In the genomic region with DNA sequence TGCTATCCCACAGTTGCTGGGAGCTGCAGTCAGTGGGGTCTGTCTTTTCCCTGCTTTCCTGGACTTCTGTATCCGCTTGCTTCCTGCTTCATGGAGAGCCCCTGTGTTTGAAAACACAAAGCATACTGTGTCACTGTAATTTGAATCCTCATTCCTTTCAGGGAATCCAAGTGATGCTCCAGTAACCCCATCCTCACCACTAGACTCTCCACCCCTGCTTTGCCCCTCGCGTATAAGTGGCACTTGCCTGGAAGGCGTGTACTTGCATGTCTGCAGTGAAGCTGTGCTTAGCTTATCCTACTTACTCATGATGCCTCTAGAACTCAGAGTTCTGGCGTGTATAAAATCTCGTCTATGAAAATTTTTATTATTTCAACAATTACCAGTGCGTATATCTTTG, we compare ENCODE assay signal across 18 mouse cellular contexts. TPM values are rescaled to one million over a fixed set of nuclear protein-coding genes. Genes with fewer than 3 reads are reported as not detected.
A peak's percentile ranks its signal among the peaks of the same experiment; 100 is the strongest.
DNase-seq lines count a peak whose midpoint lies in the region; ATAC-seq and TF ChIP-seq lines count a peak whose summit lies in the region.
"Had no signal": no experiment of that assay in that cellular context is flagged by ENCODE, and none has a peak within 500 bp of the region (broad histone marks: within the 10 kb centered on the region; RNA-seq: fewer than 3 reads in every experiment).

No protein-coding gene starts in this region.

- 50% methylated on average over 7 of the region's 7 CpGs for WGBS in forebrain, embryonic 13.5 days
- WGBS in forebrain, postnatal 0 days = 68% methylated on average over 7 of the region's 7 CpGs
- WGBS in midbrain, embryonic 14.5 days = 45% methylated on average over 7 of the region's 7 CpGs
- WGBS in midbrain, embryonic 15.5 days = 51% methylated on average over 7 of the region's 7 CpGs
- 37% methylated on average over 7 of the region's 7 CpGs for WGBS in embryonic facial prominence, embryonic 11.5 days
- 57% methylated on average over 7 of the region's 7 CpGs for WGBS in neural tube, embryonic 13.5 days

- ATAC-seq in forebrain, embryonic 13.5 days = 0 out of 2 replicates have a peak, but pooled peaks have one; percentile 52
- ATAC-seq in forebrain, postnatal 0 days = no peak
- ATAC-seq in midbrain, embryonic 14.5 days (ENCODE audit: low FRiP score, low TSS enrichment) = no peak
- ATAC-seq in midbrain, embryonic 15.5 days (replicated peaks) = no peak
- ATAC-seq in embryonic facial prominence, embryonic 11.5 days (replicated peaks; ENCODE audit: insufficient number of reproducible peaks, low FRiP score, low TSS enrichment, low read depth) = peak; percentile 70; the same call in 1 of the 2 replicates
- ATAC-seq in neural tube, embryonic 13.5 days (ENCODE audit: low read depth) = peak; percentile 32; the same call in 1 of the 2 replicates
- ATAC-seq in cerebellum, adult (ENCODE audit: insufficient number of reproducible peaks, low FRiP score, low TSS enrichment) = no peak
- no peak for ATAC-seq in megakaryocyte, adult 5-6 weeks (ENCODE audit: poor library complexity, severe bottlenecking)
- ATAC-seq: activated CD4-positive, CD25-positive, alpha-beta regulatory T cell, adult 4 months; inflammation-experienced regulatory T-cells, adult 6 months had no signal

- DNase-seq in forebrain, postnatal 0 days = no peak
- peak; percentile 15 for DNase-seq in midbrain, embryonic 14.5 days
- DNase-seq in embryonic facial prominence, embryonic 11.5 days (ENCODE audit: low spot score) = peak; percentile 58
- DNase-seq: cerebellum, adult 11 months; cerebellum, postnatal 36 days; heart, adult 2 months; layer of hippocampus, postnatal 36 days; thymus, adult 18-20 months had no signal

- no peak overlapping the region for H3K27ac ChIP-seq in forebrain, embryonic 13.5 days
- H3K27ac ChIP-seq in forebrain, postnatal 0 days (ENCODE audit: low read depth, low read length) = no peak overlapping the region
- H3K27ac ChIP-seq in midbrain, embryonic 14.5 days (replicated peaks; ENCODE audit: low read depth, low read length) = no peak overlapping the region
- H3K27ac ChIP-seq in midbrain, embryonic 15.5 days = no peak overlapping the region
- no peak overlapping the region for H3K27ac ChIP-seq in embryonic facial prominence, embryonic 11.5 days (replicated peaks; ENCODE audit: low read depth, low read length)
- no peak overlapping the region for H3K27ac ChIP-seq in neural tube, embryonic 13.5 days (replicated peaks)
- H3K27ac ChIP-seq: heart, adult 2 months; lung, embryonic 15.5 days had no signal

- no peak overlapping the region for H3K4me3 ChIP-seq in forebrain, embryonic 13.5 days
- H3K4me3 ChIP-seq in forebrain, postnatal 0 days (ENCODE audit: low read depth, low read length) = no peak overlapping the region
- no peak overlapping the region for H3K4me3 ChIP-seq in midbrain, embryonic 14.5 days (replicated peaks; ENCODE audit: low read depth, low read length)
- no peak overlapping the region for H3K4me3 ChIP-seq in midbrain, embryonic 15.5 days
- no peak overlapping the region for H3K4me3 ChIP-seq in embryonic facial prominence, embryonic 11.5 days (ENCODE audit: low read depth, low read length)
- no peak overlapping the region for H3K4me3 ChIP-seq in neural tube, embryonic 13.5 days
- H3K4me3 ChIP-seq: heart, adult 2 months; lung, embryonic 15.5 days; myocyte had no signal

- no peaks in the 10 kb centered on the region for H3K27me3 ChIP-seq in forebrain, embryonic 13.5 days
- H3K27me3 ChIP-seq in forebrain, postnatal 0 days (ENCODE audit: insufficient read depth, low read length) = no peaks in the 10 kb centered on the region
- no peaks in the 10 kb centered on the region for H3K27me3 ChIP-seq in midbrain, embryonic 14.5 days (ENCODE audit: control insufficient read depth, insufficient read depth, low read length)
- no peaks in the 10 kb centered on the region for H3K27me3 ChIP-seq in midbrain, embryonic 15.5 days (replicated peaks)
- H3K27me3 ChIP-seq in embryonic facial prominence, embryonic 11.5 days (ENCODE audit: control insufficient read depth, insufficient read depth, low read length) = no peaks in the 10 kb centered on the region
- no peaks in the 10 kb centered on the region for H3K27me3 ChIP-seq in neural tube, embryonic 13.5 days
- H3K27me3 ChIP-seq: CH12.LX; lung, embryonic 15.5 days had no signal

- TF ChIP-seq CTCF in forebrain, postnatal 0 days (IDR thresholded peaks at IDR 0.05; ENCODE audit: low read depth) = no peak

- H3K4me1 ChIP-seq in forebrain, embryonic 13.5 days = peaks cover 14% of the 10 kb centered on the region
- no peaks in the 10 kb centered on the region for H3K4me1 ChIP-seq in forebrain, postnatal 0 days (ENCODE audit: insufficient read depth)
- no peaks in the 10 kb centered on the region; the same call in 1 of the 2 replicates for H3K4me1 ChIP-seq in midbrain, embryonic 14.5 days (ENCODE audit: control insufficient read depth, insufficient read depth, low read length)
- peaks cover 6% of the 10 kb centered on the region for H3K4me1 ChIP-seq in midbrain, embryonic 15.5 days
- H3K4me1 ChIP-seq in embryonic facial prominence, embryonic 11.5 days (ENCODE audit: control insufficient read depth, insufficient read depth, low read length) = no peaks in the 10 kb centered on the region
- H3K4me1 ChIP-seq in neural tube, embryonic 13.5 days (replicated peaks) = no peaks in the 10 kb centered on the region; the same call in 1 of the 2 replicates
- H3K4me1 ChIP-seq: lung, embryonic 15.5 days had no signal

- H3K4me2 ChIP-seq in forebrain, embryonic 13.5 days = no peak overlapping the region
- no peak overlapping the region for H3K4me2 ChIP-seq in forebrain, postnatal 0 days (ENCODE audit: low read depth)
- H3K4me2 ChIP-seq in midbrain, embryonic 14.5 days (ENCODE audit: low read length) = no peak overlapping the region
- no peak overlapping the region for H3K4me2 ChIP-seq in midbrain, embryonic 15.5 days
- no peak overlapping the region for H3K4me2 ChIP-seq in embryonic facial prominence, embryonic 11.5 days (ENCODE audit: low read depth, low read length)
- H3K4me2 ChIP-seq in neural tube, embryonic 13.5 days = no peak overlapping the region
- H3K4me2 ChIP-seq: lung, embryonic 15.5 days had no signal

- H3K9ac ChIP-seq in forebrain, embryonic 13.5 days = no peak overlapping the region
- H3K9ac ChIP-seq in forebrain, postnatal 0 days = no peak overlapping the region
- H3K9ac ChIP-seq in midbrain, embryonic 14.5 days (replicated peaks; ENCODE audit: low read length) = no peak overlapping the region
- H3K9ac ChIP-seq in midbrain, embryonic 15.5 days = no peak overlapping the region
- no peak overlapping the region for H3K9ac ChIP-seq in embryonic facial prominence, embryonic 11.5 days (replicated peaks; ENCODE audit: low read length)
- no peak overlapping the region for H3K9ac ChIP-seq in neural tube, embryonic 13.5 days
- H3K9ac ChIP-seq: lung, embryonic 15.5 days had no signal

- H3K36me3 ChIP-seq in forebrain, embryonic 13.5 days (ENCODE audit: poor library complexity, severe bottlenecking) = no peaks in the 10 kb centered on the region
- H3K36me3 ChIP-seq in forebrain, postnatal 0 days (ENCODE audit: insufficient read depth) = no peaks in the 10 kb centered on the region
- no peaks in the 10 kb centered on the region for H3K36me3 ChIP-seq in midbrain, embryonic 14.5 days (ENCODE audit: control insufficient read depth, insufficient read depth, low read length)
- H3K36me3 ChIP-seq in midbrain, embryonic 15.5 days (replicated peaks) = 0 out of 2 replicates have a peak, but pooled peaks cover 2% of the 10 kb centered on the region
- no peaks in the 10 kb centered on the region for H3K36me3 ChIP-seq in embryonic facial prominence, embryonic 11.5 days (replicated peaks; ENCODE audit: control insufficient read depth, insufficient read depth, low read depth, low read length)
- no peaks in the 10 kb centered on the region for H3K36me3 ChIP-seq in neural tube, embryonic 13.5 days
- H3K36me3 ChIP-seq: lung, embryonic 15.5 days had no signal

- no peaks in the 10 kb centered on the region for H3K9me3 ChIP-seq in forebrain, embryonic 13.5 days (replicated peaks)
- no peaks in the 10 kb centered on the region for H3K9me3 ChIP-seq in forebrain, postnatal 0 days (ENCODE audit: low read length)
- no peaks in the 10 kb centered on the region for H3K9me3 ChIP-seq in midbrain, embryonic 14.5 days (ENCODE audit: control insufficient read depth, low read length)
- no peaks in the 10 kb centered on the region for H3K9me3 ChIP-seq in midbrain, embryonic 15.5 days
- H3K9me3 ChIP-seq in embryonic facial prominence, embryonic 11.5 days (replicated peaks; ENCODE audit: control insufficient read depth, low read length) = no peaks in the 10 kb centered on the region
- H3K9me3 ChIP-seq in neural tube, embryonic 13.5 days = no peaks in the 10 kb centered on the region
- H3K9me3 ChIP-seq: lung, embryonic 15.5 days had no signal

RNA-seq across cellular contexts. Expression of a gene that starts 32.7 kb away (rescaled TPM):
- 8.9 and 10.2 TPM in 2 replicates for polyA plus RNA-seq in forebrain, embryonic 13.5 days (2015; fragmentation: Nextera tagmentation; extraction: Ambion mirVana)
- 26.0 and 26.7 TPM in 2 replicates for total RNA-seq in forebrain, postnatal 0 days (2014; rRNA removed)
- 10.9 and 13.7 TPM in 2 replicates for polyA plus RNA-seq in forebrain, postnatal 0 days (2015; fragmentation: Nextera tagmentation; extraction: Ambion mirVana)
- polyA plus RNA-seq in midbrain, embryonic 14.5 days (2014; fragmentation: Nextera tagmentation; extraction: Ambion mirVana) = 15.7 and 20.0 TPM in 2 replicates
- polyA plus RNA-seq in midbrain, embryonic 15.5 days (2015; fragmentation: Nextera tagmentation; extraction: Ambion mirVana) = 14.0 and 15.5 TPM in 2 replicates
- polyA plus RNA-seq in embryonic facial prominence, embryonic 11.5 days (2014; fragmentation: Nextera tagmentation; extraction: Ambion mirVana) = 7.1 and 9.0 TPM in 2 replicates
- 13.0 and 14.7 TPM in 2 replicates for polyA plus RNA-seq in neural tube, embryonic 13.5 days (2015; fragmentation: Nextera tagmentation; extraction: Ambion mirVana)
- total RNA-seq in megakaryocyte, adult 5-6 weeks (2015) = 12.8 and 15.0 TPM in 2 replicates
- 6.9 and 8.2 TPM in 2 replicates for total RNA-seq in megakaryocyte, adult 5-6 weeks (2017)

Comparison
In these comparisons a context has a peak if more than half of its experiments do, and no peak if none do; other contexts are left out.
1. ATAC-seq: peak in forebrain, embryonic 13.5 days (single experiment), embryonic facial prominence, embryonic 11.5 days (single experiment) and neural tube, embryonic 13.5 days (single experiment); none in forebrain, postnatal 0 days (single experiment), midbrain, embryonic 14.5 days (single experiment), midbrain, embryonic 15.5 days (single experiment), cerebellum, adult (single experiment) and megakaryocyte, adult 5-6 weeks (single experiment).